Comparison of ENCODE assay signal across 8 mouse cellular contexts in the genomic region with DNA sequence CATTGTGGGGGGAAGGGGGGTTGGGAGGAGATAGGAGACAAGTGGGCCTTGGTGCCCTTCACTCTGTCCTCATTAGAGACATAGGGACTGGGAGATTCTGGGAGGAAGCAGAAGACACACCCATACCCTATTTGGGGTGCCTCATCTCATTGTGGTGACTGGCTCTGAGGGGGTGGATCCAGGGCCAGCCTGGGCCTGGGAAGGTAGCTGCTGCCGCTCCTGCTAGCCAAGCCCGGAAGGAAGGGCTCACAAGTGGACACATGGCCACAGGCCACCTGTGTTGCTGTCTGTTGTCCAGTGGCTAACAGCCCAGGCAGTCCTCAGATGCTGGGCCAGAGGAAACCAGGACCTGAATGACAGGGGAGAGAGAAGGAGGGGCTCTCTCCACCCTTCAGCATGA. TPM values are rescaled to one million over a fixed set of nuclear protein-coding genes. Genes with fewer than 3 reads are reported as not detected.
DNase-seq lines count a peak whose midpoint lies in the region; ATAC-seq and TF ChIP-seq lines count a peak whose summit lies in the region.

No protein-coding gene starts in this region.

- no peak for TF ChIP-seq CTCF in bone marrow, adult 2 months (IDR thresholded peaks at IDR 0.05; ENCODE audit: control insufficient read depth, insufficient read depth, low read length)

- peaks cover 60% of the 10 kb centered on the region for H3K4me1 ChIP-seq in kidney, embryonic 16.5 days (ENCODE audit: insufficient read depth, low read length)
- peaks cover 14% of the 10 kb centered on the region for H3K4me1 ChIP-seq in bone marrow, adult 2 months (ENCODE audit: control insufficient read depth, insufficient read depth, low read length)
- H3K4me1 ChIP-seq in heart, embryonic 12.5 days (replicated peaks): peaks cover 74% of the 10 kb centered on the region
- peaks cover 61% of the 10 kb centered on the region for H3K4me1 ChIP-seq in liver, embryonic 15.5 days (replicated peaks)

- no peak for DNase-seq in kidney, postnatal 25 days
- DNase-seq in left cerebral cortex, postnatal 36 days (ENCODE audit: low spot score in 2 of 2): no peak
- no peak for DNase-seq in layer of hippocampus, adult 9-11 months
- no peak for DNase-seq in spleen, adult 12 weeks (ENCODE audit: low spot score)

- peak overlapping the region; percentile 58; the same call in 1 of the 2 replicates for H3K9ac ChIP-seq in kidney, embryonic 16.5 days (replicated peaks; ENCODE audit: low read length)
- H3K9ac ChIP-seq in heart, embryonic 12.5 days: peak overlapping the region; percentile 59
- H3K9ac ChIP-seq in liver, embryonic 15.5 days: no peak overlapping the region

- H3K27ac ChIP-seq in kidney, embryonic 16.5 days (ENCODE audit: low read length): peak overlapping the region; percentile 93
- peak overlapping the region; percentile 69 for H3K27ac ChIP-seq in bone marrow, adult 2 months (ENCODE audit: control insufficient read depth, insufficient read depth, low read depth, low read length, poor library complexity)
- peak overlapping the region; percentile 92 for H3K27ac ChIP-seq in heart, embryonic 12.5 days (ENCODE audit: poor library complexity, severe bottlenecking)
- H3K27ac ChIP-seq in liver, embryonic 15.5 days (replicated peaks): peak overlapping the region; percentile 53; the same call in 1 of the 2 replicates

- intact Hi-C loops in left cerebral cortex, postnatal 36 days (cut with DNase I): no loop called here

- H3K4me2 ChIP-seq in kidney, embryonic 16.5 days (replicated peaks; ENCODE audit: low read depth, low read length): peak overlapping the region; percentile 37
- H3K4me2 ChIP-seq in heart, embryonic 12.5 days: peak overlapping the region; percentile 57
- peak overlapping the region; percentile 28 for H3K4me2 ChIP-seq in liver, embryonic 15.5 days

- H3K4me3 ChIP-seq in kidney, embryonic 16.5 days (ENCODE audit: low read length): peak overlapping the region; percentile 11; the same call in 1 of the 2 replicates
- H3K4me3 ChIP-seq in bone marrow, adult 2 months (replicated peaks; ENCODE audit: control insufficient read depth, low read depth, low read length): peak overlapping the region; percentile 44
- 0 out of 2 replicates have a peak overlapping the region, but pooled peaks have one; percentile 12 for H3K4me3 ChIP-seq in heart, embryonic 12.5 days
- H3K4me3 ChIP-seq in liver, embryonic 15.5 days (replicated peaks): no peak overlapping the region

- no peak for ATAC-seq in kidney, embryonic 16.5 days (ENCODE audit: low FRiP score, low TSS enrichment)
- ATAC-seq in heart, embryonic 12.5 days (ENCODE audit: insufficient number of reproducible peaks, low FRiP score): no peak
- no peak for ATAC-seq in liver, embryonic 15.5 days (ENCODE audit: insufficient read depth)

- H3K27me3 ChIP-seq in kidney, embryonic 16.5 days (ENCODE audit: insufficient read depth, low read length): no peaks in the 10 kb centered on the region
- no peaks in the 10 kb centered on the region for H3K27me3 ChIP-seq in heart, embryonic 12.5 days (replicated peaks)
- peaks cover 27% of the 10 kb centered on the region for H3K27me3 ChIP-seq in liver, embryonic 15.5 days

- 0 out of 2 replicates have a peak, but pooled peaks have one; percentile 20 for TF ChIP-seq POLR2A in bone marrow, adult 2 months (IDR thresholded peaks at IDR 0.05; ENCODE audit: borderline replicate concordance, control insufficient read depth, low read depth, low read length)

- no peaks in the 10 kb centered on the region for H3K36me3 ChIP-seq in kidney, embryonic 16.5 days (ENCODE audit: insufficient read depth, low read length)
- peaks cover 23% of the 10 kb centered on the region for H3K36me3 ChIP-seq in heart, embryonic 12.5 days
- peaks cover 8% of the 10 kb centered on the region; the same call in 1 of the 2 replicates for H3K36me3 ChIP-seq in liver, embryonic 15.5 days (replicated peaks)

- no peaks in the 10 kb centered on the region for H3K9me3 ChIP-seq in kidney, embryonic 16.5 days (ENCODE audit: low read length)
- no peaks in the 10 kb centered on the region for H3K9me3 ChIP-seq in heart, embryonic 12.5 days (replicated peaks)
- H3K9me3 ChIP-seq in liver, embryonic 15.5 days (replicated peaks): no peaks in the 10 kb centered on the region

- 35% methylated on average over 2 of the region's 2 CpGs for WGBS in kidney, embryonic 16.5 days
- 28% methylated on average over 2 of the region's 2 CpGs for WGBS in bone marrow, adult 2 months
- WGBS in heart, embryonic 12.5 days: 26% methylated on average over 2 of the region's 2 CpGs
- 11% methylated on average over 2 of the region's 2 CpGs for WGBS in liver, embryonic 15.5 days (ENCODE audit: insufficient replicate concordance)

RNA-seq across cellular contexts. Expression of a gene that starts 2.9 kb away (rescaled TPM):
- 6.6 and 8.1 TPM in 2 replicates for polyA plus RNA-seq in kidney, embryonic 16.5 days (2015; fragmentation: Nextera tagmentation; extraction: Ambion mirVana)
- polyA plus RNA-seq in bone marrow, adult 2 months (2011; ENCODE audit: insufficient read depth, insufficient read length, low replicate concordance, missing spikeins): 44.7 and 114 TPM in 2 replicates
- 6.2 TPM in 2 replicates for polyA plus RNA-seq in heart, embryonic 12.5 days (2016; fragmentation: Nextera tagmentation; extraction: Ambion mirVana)
- 1.9 and 2.1 TPM in 2 replicates for polyA plus RNA-seq in liver, embryonic 15.5 days (2015; fragmentation: Nextera tagmentation; extraction: Ambion mirVana)
- 1 to 10 TPM; 1.6 to 1.9 TPM for total RNA-seq in left cerebral cortex, postnatal 36 days (2021)

RNA-seq across cellular contexts. Expression of a gene that starts 10.0 kb away (rescaled TPM):
- polyA plus RNA-seq in kidney, embryonic 16.5 days (2015; fragmentation: Nextera tagmentation; extraction: Ambion mirVana): 65.4 and 72.5 TPM in 2 replicates
- 16.0 and 26.9 TPM in 2 replicates for polyA plus RNA-seq in bone marrow, adult 2 months (2011; ENCODE audit: insufficient read depth, insufficient read length, low replicate concordance, missing spikeins)
- 58.4 and 61.5 TPM in 2 replicates for polyA plus RNA-seq in heart, embryonic 12.5 days (2016; fragmentation: Nextera tagmentation; extraction: Ambion mirVana)
- 18.9 and 23.4 TPM in 2 replicates for polyA plus RNA-seq in liver, embryonic 15.5 days (2015; fragmentation: Nextera tagmentation; extraction: Ambion mirVana)
- 10 to 100 TPM; 14.4 to 15.1 TPM for total RNA-seq in left cerebral cortex, postnatal 36 days (2021)

RNA-seq across cellular contexts. Expression of a gene that starts 11.2 kb away (rescaled TPM):
- polyA plus RNA-seq in kidney, embryonic 16.5 days (2015; fragmentation: Nextera tagmentation; extraction: Ambion mirVana): 162 and 169 TPM in 2 replicates
- polyA plus RNA-seq in bone marrow, adult 2 months (2011; ENCODE audit: insufficient read depth, insufficient read length, low replicate concordance, missing spikeins): 43.4 and 44.5 TPM in 2 replicates
- 100.0 and 100 TPM in 2 replicates for polyA plus RNA-seq in heart, embryonic 12.5 days (2016; fragmentation: Nextera tagmentation; extraction: Ambion mirVana)
- 53.9 and 58.2 TPM in 2 replicates for polyA plus RNA-seq in liver, embryonic 15.5 days (2015; fragmentation: Nextera tagmentation; extraction: Ambion mirVana)
- total RNA-seq in left cerebral cortex, postnatal 36 days (2021): 10 to 100 TPM; 31.8 to 37.3 TPM

RNA-seq across cellular contexts. Expression of a gene that starts 38.2 kb away (rescaled TPM):
- 34.7 and 35.0 TPM in 2 replicates for polyA plus RNA-seq in kidney, embryonic 16.5 days (2015; fragmentation: Nextera tagmentation; extraction: Ambion mirVana)
- polyA plus RNA-seq in bone marrow, adult 2 months (2011; ENCODE audit: insufficient read depth, insufficient read length, low replicate concordance, missing spikeins): 24.3 and 26.1 TPM in 2 replicates
- polyA plus RNA-seq in heart, embryonic 12.5 days (2016; fragmentation: Nextera tagmentation; extraction: Ambion mirVana): 17.3 and 20.2 TPM in 2 replicates
- 38.1 and 38.3 TPM in 2 replicates for polyA plus RNA-seq in liver, embryonic 15.5 days (2015; fragmentation: Nextera tagmentation; extraction: Ambion mirVana)
- 10 to 100 TPM; 35.8 to 49.7 TPM for total RNA-seq in left cerebral cortex, postnatal 36 days (2021)

RNA-seq across cellular contexts. Expression of a gene that starts 46.8 kb away (rescaled TPM):
- polyA plus RNA-seq in kidney, embryonic 16.5 days (2015; fragmentation: Nextera tagmentation; extraction: Ambion mirVana): 0.37 and 0.40 TPM in 2 replicates
- polyA plus RNA-seq in bone marrow, adult 2 months (2011; ENCODE audit: insufficient read depth, insufficient read length, low replicate concordance, missing spikeins): 1.1 and 2.9 TPM in 2 replicates
- 0.23 and 0.36 TPM in 2 replicates for polyA plus RNA-seq in heart, embryonic 12.5 days (2016; fragmentation: Nextera tagmentation; extraction: Ambion mirVana)
- not detected in 2 replicates for polyA plus RNA-seq in liver, embryonic 15.5 days (2015; fragmentation: Nextera tagmentation; extraction: Ambion mirVana)
- total RNA-seq in left cerebral cortex, postnatal 36 days (2021): 10 to 100 TPM; 14.8 to 21.6 TPM
